Mouse (Mus musculus) neural tube, embryonic 15.5 days (tissue): Measurements from ENCODE around the gene Dpf2. TPM values are rescaled to one million over a fixed set of nuclear protein-coding genes. Genes with fewer than 3 reads are reported as not detected.

ENCODE experiments used
- ATAC-seq: fragments of 200-750 bp; cut with Nextera tagmentation; 2 replicates; pipeline ENCODE4 v1.8.0; 2017; ENCODE audit warnings: mild to moderate bottlenecking, moderate TSS enrichment, moderate library complexity; ENCODE audit not compliant: low FRiP score
- H3K27ac ChIP-seq: fragments of 300-500 bp; sonication (generic); replicated peaks from 2 replicates; pipeline ENCODE4 v1.5.1; 2015; ENCODE audit warnings: mild to moderate bottlenecking, inconsistent platforms
- H3K27me3 ChIP-seq: fragments of 300-500 bp; sonication (generic); replicated peaks from 2 replicates; pipeline ENCODE4 v1.6.1; 2015; ENCODE audit warnings: inconsistent platforms
- H3K36me3 ChIP-seq: fragments of 300-500 bp; sonication (generic); 2 replicates; pipeline ENCODE4 v1.6.1; 2015; ENCODE audit warnings: inconsistent platforms
- H3K4me1 ChIP-seq: fragments of 300-500 bp; sonication (generic); 2 replicates; pipeline ENCODE4 v1.6.1; 2015; ENCODE audit warnings: inconsistent platforms
- H3K4me2 ChIP-seq: fragments of 300-500 bp; sonication (generic); 2 replicates; pipeline ENCODE4 v1.6.1; 2015; ENCODE audit warnings: inconsistent platforms, mild to moderate bottlenecking, moderate library complexity
- H3K4me3 ChIP-seq: fragments of 300-500 bp; sonication (generic); replicated peaks from 2 replicates; pipeline ENCODE4 v1.5.1; 2015; ENCODE audit warnings: mild to moderate bottlenecking, inconsistent platforms
- H3K9ac ChIP-seq: fragments of 300-500 bp; sonication (generic); replicated peaks from 2 replicates; pipeline ENCODE4 v1.6.1; 2015; ENCODE audit warnings: mild to moderate bottlenecking, inconsistent platforms
- H3K9me3 ChIP-seq: fragments of 300-500 bp; sonication (generic); replicated peaks from 2 replicates; pipeline ENCODE4 v1.6.1; 2016; ENCODE audit warnings: inconsistent platforms
- WGBS: fragments of 180-500 bp; shearing (Covaris S2); methylation state at CpG from one replicate; pipeline ENCODE4 v1.1.7; 2015; ENCODE audit warnings: mixed read lengths; 5-methylcytosine and 5-hydroxymethylcytosine counted together
- polyA plus RNA-seq: library from polyadenylated mRNA; unstranded; fragments of >200 nt; fragmentation: Nextera tagmentation; extraction: Ambion mirVana; gene quantifications from 2 replicates; pipeline ENCODE4 v1.2.1, GENCODE M21; 2015

Gene Dpf2
- polyA plus RNA-seq, 1 experiment from 2014 or later, result 95.7 TPM

DNA sequence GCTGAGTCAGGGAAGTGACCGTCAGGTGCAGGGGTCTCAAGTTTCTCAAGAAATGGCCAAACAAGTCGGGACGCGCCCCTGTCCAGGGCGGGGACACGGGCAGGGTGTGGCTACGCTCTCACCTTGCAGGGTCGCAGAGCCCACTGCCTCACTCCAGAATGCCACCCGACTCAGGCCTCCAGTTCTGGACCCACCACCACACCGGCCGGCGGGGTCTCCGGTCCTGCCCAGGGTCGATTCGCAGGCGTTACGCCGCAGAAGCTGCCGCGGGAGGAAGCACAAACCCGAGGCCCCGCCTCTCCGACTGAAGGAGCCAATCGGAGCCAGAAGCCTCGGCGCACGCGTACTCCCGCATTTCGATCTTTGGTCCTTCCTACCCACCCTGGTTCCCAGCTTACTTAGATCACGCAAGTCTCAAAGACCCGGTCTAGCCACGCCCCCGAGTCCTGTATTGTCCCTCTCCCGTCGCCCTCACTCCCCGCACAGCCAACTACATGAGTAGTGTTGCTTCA lies 37.8 kb downstream of the Dpf2 start, which contains the start of gene Frmd8:
Gene Frmd8 (minus strand): TSS at position 306 of the 512 bp plus-strand sequence.
- Histone ChIP-seq H3K4me3 (peak within 1 kb of the TSS; percentile 88), H3K4me1 (peaks cover 38% of the 10 kb centered on the region), H3K4me2 (peak within 1 kb of the TSS; percentile 90), H3K27ac (peak within 1 kb of the TSS; percentile 77), H3K36me3 (no peaks in the 10 kb centered on the region), H3K9me3 (no peaks in the 10 kb centered on the region), H3K9ac (peak within 1 kb of the TSS; percentile 77), H3K27me3 (no peaks in the 10 kb centered on the region)
- under 1% methylated on average over 37 of the region's 37 CpGs for WGBS
- peak; percentile 93 for ATAC-seq

DNA sequence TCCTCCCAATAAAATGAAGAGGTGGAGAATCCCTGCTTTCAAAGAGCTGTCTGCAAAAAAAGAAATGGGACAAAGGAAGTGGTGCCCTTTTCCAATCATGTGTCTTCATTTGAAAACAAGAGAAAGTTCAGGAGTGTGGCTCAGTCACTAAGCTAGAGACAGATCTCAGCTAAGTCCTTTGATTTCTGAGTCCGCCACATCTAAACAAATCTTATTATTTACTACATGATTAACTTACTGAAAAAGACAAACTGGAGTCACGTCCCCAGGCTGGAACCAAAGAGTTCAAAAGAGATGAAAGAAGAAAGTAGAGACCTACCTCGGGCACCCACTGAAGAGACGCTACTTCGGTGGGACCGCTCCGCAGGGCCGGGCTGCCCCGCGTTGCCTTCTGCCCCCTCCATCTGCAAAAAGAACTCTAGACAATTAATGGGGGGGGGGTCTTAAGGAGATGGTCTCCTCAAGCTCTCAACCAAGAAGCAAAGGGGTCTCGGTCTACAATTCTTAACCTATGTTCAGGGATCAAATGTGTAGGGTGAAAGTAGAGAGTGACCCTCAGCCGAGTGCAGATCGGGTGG lies 38.3 kb downstream of the Dpf2 start:
- H3K4me3 ChIP-seq, result peak overlapping the region; percentile 88
- no peaks in the 10 kb centered on the region for H3K9me3 ChIP-seq
- H3K27ac ChIP-seq, result peak overlapping the region; percentile 77; the same call in 1 of the 2 replicates
- peaks cover 38% of the 10 kb centered on the region for H3K4me1 ChIP-seq
- peak overlapping the region; percentile 77 for H3K9ac ChIP-seq
- H3K36me3 ChIP-seq, result no peaks in the 10 kb centered on the region
- peak overlapping the region; percentile 90 for H3K4me2 ChIP-seq
- WGBS, result 9% methylated on average over 13 of the region's 13 CpGs
- no peak for ATAC-seq
- no peaks in the 10 kb centered on the region for H3K27me3 ChIP-seq

DNA sequence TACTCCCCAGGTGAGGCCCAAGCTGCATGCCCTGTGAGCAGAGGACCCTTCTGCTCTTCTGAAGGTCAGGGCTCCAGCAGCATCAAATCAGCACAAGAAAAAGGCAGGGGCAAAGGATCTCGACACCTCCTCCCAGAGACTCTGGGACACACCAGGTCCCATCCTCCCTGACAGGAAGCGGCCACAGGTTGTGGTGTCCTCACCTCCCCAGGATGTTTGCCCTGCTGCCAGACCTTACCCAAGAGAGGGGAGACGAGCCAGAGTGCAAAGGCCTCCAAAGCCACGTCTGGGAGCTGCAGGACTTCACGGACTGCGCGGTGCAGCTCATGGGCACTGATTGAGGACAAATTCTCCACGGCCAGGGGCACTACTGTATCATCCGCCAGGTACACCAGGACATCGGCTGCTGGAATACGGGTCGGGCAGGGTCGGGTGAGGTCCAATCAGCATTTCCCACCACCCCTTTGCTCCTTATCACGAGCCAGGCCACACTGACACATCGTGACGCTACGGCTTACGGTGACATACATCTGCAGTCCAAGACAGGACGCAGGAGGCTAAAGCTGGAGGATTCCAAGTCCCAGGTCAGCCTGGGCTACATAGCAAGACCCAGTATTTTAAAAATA lies 39.8 kb downstream of the Dpf2 start:
- ATAC-seq, result no peak
- Histone ChIP-seq H3K4me1 (peaks cover 38% of the 10 kb centered on the region), H3K4me3 (no peak overlapping the region), H3K4me2 (no peak overlapping the region), H3K9ac (no peak overlapping the region), H3K9me3 (no peaks in the 10 kb centered on the region), H3K27ac (no peak overlapping the region), H3K27me3 (no peaks in the 10 kb centered on the region), H3K36me3 (peaks cover 6% of the 10 kb centered on the region; the same call in 1 of the 2 replicates)
- WGBS, result 88% methylated on average over 19 of the region's 19 CpGs

DNA sequence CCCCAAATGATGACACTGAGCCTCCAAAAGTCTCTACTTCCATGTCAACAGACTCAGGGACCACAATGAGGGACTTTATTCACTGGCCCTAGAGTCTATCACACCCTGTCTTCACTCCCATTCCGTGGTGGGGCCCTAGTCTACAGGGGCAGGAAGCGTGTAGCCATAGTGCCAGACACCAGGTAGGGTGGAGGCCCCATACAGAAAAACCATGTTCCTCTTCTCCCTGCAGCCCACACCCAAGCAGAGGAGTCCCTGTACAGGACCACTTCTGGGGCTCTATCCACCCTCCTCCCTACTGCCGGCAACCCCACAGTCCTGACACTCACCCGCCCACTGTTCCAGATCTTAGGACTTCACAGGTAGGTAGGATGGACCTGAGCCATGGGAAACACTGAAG lies 40.3 kb downstream of the Dpf2 start:
- 94% methylated on average over 4 of the region's 4 CpGs for WGBS
- ATAC-seq, result no peak
- peaks cover 38% of the 10 kb centered on the region for H3K4me1 ChIP-seq

DNA sequence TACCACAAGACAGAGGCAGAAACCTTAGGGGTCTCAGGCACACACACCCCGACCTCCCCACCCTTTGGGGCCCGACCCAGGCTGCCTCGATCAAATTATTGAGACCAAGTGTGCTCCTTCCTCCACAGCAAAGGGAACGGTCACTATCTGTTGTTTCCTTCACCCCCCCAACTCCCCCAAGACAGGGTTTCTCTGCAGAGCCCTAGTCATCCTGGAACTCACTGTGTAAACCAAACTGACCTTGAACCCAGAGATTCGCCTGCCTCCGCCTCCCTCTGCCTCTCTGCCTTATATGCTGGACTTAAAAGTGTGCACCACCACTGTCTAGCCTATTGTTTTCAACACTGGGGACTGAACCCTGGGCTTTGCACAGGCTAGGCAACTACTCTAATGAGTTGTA lies 41.1 kb downstream of the Dpf2 start:
- Histone ChIP-seq H3K27me3 (no peaks in the 10 kb centered on the region), H3K27ac (peak overlapping the region; percentile 46; the same call in 1 of the 2 replicates), H3K36me3 (peaks cover 11% of the 10 kb centered on the region), H3K4me2 (0 out of 2 replicates have a peak overlapping the region, but pooled peaks have one; percentile 17), H3K9me3 (no peaks in the 10 kb centered on the region), H3K4me1 (peaks cover 38% of the 10 kb centered on the region), H3K4me3 (no peak overlapping the region), H3K9ac (no peak overlapping the region)
- 72% methylated on average over 6 of the region's 6 CpGs for WGBS
- no peak for ATAC-seq

More for the DNA sequence above, 40.3 kb downstream of the Dpf2 start:
- Histone ChIP-seq H3K4me3 (no peak overlapping the region), H3K27me3 (no peaks in the 10 kb centered on the region), H3K27ac (no peak overlapping the region), H3K9me3 (no peaks in the 10 kb centered on the region), H3K4me2 (no peak overlapping the region), H3K9ac (no peak overlapping the region), H3K36me3 (peaks cover 10% of the 10 kb centered on the region)

DNA sequence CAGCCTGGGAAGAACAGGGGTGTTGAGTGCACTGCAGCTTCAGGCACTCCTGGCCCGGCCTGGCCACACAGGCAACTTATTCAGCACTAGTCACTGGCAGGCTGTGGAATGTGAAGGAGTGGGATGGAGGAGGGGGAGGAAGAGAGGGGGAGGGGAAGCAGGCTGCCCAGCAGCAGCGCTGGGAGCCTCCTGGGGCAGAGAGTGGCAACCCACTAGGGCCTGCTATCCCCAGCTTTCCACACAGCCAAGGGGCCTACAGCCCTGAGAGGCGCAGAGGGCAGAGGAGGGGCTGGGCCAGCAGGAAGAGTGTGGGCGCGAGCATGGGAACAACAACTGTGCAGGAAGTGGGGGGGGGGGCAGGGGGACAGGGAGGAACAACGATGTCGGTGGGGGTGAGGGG lies 41.5 kb downstream of the Dpf2 start:
- ATAC-seq, result no peak
- H3K9ac ChIP-seq, result 0 out of 2 replicates have a peak overlapping the region, but pooled peaks have one; percentile 10
- H3K9me3 ChIP-seq, result no peaks in the 10 kb centered on the region
- no peak overlapping the region for H3K4me3 ChIP-seq
- peak overlapping the region; percentile 46; the same call in 1 of the 2 replicates for H3K27ac ChIP-seq
- H3K4me2 ChIP-seq, result 0 out of 2 replicates have a peak overlapping the region, but pooled peaks have one; percentile 17
- H3K4me1 ChIP-seq, result peaks cover 38% of the 10 kb centered on the region
- peaks cover 11% of the 10 kb centered on the region for H3K36me3 ChIP-seq
- 2% methylated on average over 7 of the region's 7 CpGs for WGBS
- no peaks in the 10 kb centered on the region for H3K27me3 ChIP-seq

DNA sequence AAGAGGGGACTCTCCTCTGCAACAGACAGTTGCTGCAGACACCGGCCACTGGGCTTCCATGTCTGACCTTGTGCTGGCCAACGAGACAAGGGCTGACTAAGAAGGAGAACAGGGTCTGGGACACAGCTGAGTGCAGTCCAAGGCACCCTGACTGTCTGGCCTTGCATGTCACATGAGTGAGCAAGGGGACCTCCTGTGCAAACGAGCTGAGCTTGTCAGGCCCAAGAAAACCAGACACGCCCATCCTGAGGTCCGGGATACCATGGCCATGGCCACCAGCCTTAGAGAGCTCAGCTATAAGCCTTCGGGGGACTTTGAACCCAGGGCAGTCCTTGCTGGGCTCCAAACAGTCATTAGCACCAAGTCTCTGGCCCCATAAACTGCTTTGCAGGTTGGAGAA lies 44.7 kb downstream of the Dpf2 start:
- H3K4me1 ChIP-seq, result peaks cover 15% of the 10 kb centered on the region; the same call in 1 of the 2 replicates
- no peak overlapping the region for H3K27ac ChIP-seq
- H3K4me3 ChIP-seq, result no peak overlapping the region
- no peak for ATAC-seq
- H3K36me3 ChIP-seq, result peaks cover 38% of the 10 kb centered on the region
- H3K9ac ChIP-seq, result no peak overlapping the region
- no peaks in the 10 kb centered on the region for H3K9me3 ChIP-seq
- 91% methylated on average over 6 of the region's 6 CpGs for WGBS
- H3K4me2 ChIP-seq, result no peak overlapping the region
- H3K27me3 ChIP-seq, result no peaks in the 10 kb centered on the region

DNA sequence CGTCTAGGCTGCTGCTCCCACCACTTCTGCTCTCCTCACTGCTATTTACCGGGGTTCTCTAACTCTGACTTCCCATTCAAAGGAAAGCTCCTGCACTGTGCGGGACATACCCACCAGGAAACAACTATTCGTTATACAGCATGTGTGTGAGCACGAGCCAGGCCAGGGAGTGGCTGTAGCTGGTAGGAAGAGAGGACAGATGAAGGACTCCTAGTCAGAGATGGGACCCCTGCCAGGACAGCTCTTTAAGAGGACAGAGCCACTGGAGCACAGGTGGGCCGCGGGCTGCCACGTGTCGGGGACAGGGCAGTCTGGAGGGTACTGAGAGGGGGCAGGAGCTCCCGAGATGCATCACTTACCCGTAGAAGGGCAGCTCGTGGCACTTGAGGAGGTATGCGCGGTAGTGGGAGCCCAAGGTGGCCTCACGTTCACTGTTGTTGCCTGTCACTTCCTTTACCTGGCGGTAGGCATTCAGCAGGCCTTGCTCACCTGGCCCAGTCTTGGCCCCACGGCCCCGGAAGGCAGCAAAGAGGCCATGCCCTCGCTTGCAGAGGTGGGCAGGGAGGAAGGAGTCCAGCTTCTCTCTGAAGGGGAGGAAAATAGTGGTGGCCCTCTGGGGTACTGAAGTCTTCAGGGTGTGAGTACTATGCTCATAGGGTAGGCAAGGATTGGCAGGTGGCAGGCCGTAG lies 48.0 kb downstream of the Dpf2 start:
- Histone ChIP-seq H3K4me1 (no peaks in the 10 kb centered on the region), H3K4me2 (no peak overlapping the region), H3K9ac (no peak overlapping the region), H3K36me3 (peaks cover 62% of the 10 kb centered on the region), H3K27ac (no peak overlapping the region), H3K9me3 (no peaks in the 10 kb centered on the region), H3K4me3 (no peak overlapping the region), H3K27me3 (no peaks in the 10 kb centered on the region)
- no peak for ATAC-seq
- 93% methylated on average over 20 of the region's 20 CpGs for WGBS

DNA sequence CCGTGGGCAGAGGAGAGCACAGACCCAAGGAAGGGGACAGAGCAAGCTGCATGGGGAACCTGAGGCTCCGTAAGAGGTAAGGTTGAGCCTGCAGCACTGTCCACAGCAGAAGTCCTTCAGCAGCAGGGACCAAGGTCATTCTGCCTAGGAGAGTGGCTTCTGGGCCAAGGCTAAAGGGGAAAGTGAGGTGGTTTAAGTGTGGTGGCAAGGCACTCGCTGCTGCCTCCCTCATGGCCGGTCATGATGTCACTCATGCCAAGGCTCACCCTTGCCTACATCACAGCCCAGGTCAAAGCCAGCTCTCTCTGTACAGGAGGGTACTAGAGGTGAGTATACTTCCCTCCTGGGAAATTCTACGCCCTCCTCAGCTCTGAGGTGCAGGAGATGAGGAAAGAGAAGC lies 49.0 kb downstream of the Dpf2 start:
- H3K9ac ChIP-seq, result no peak overlapping the region
- no peak overlapping the region for H3K4me3 ChIP-seq
- H3K27me3 ChIP-seq, result no peaks in the 10 kb centered on the region
- H3K4me2 ChIP-seq, result no peak overlapping the region
- no peaks in the 10 kb centered on the region for H3K9me3 ChIP-seq
- ATAC-seq, result no peak
- peaks cover 65% of the 10 kb centered on the region for H3K36me3 ChIP-seq
- 96% methylated on average over 5 of the region's 5 CpGs for WGBS
- no peak overlapping the region for H3K27ac ChIP-seq
- H3K4me1 ChIP-seq, result no peaks in the 10 kb centered on the region

DNA sequence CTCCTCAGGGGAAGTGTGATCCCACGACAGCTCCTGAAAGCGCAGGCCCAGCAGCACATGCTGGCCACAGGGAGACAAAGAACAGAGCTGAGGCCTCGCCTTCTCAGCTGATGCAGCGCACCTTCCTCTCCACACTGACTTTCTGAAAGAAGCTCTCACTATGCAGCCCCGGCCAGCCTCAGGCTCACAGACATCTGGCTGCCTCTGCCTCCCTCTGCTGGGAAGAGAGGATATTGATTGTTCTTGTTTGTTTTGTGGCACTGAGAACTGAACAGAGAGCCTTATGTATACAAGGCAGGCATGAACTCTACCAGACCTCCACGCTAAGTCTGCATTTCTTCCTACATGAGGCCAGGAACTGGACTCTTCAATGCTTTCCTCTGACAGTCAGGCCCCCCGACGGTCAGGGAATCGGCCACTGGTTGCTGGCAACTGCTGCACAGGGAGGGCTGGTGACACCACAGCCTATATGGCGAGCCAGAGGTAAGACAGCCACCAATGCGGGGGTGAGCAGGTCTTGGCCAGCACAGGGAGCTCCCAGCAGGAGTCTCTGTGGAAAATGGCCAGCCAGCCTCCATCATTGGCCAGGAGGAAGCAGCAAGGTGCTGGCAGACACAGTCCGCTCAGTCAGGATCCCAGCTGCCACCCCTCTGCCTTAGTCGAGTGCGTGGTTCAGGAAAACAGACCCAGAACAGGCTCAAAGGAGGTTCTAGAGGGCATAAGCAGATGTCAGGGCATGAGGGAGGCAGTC lies 50.3 kb downstream of the Dpf2 start:
- H3K36me3 ChIP-seq, result peaks cover 70% of the 10 kb centered on the region
- H3K9ac ChIP-seq, result no peak overlapping the region
- H3K4me3 ChIP-seq, result no peak overlapping the region
- no peaks in the 10 kb centered on the region for H3K4me1 ChIP-seq
- no peak overlapping the region for H3K4me2 ChIP-seq
- H3K27me3 ChIP-seq, result no peaks in the 10 kb centered on the region
- ATAC-seq, result no peak
- 96% methylated on average over 14 of the region's 14 CpGs for WGBS
- no peaks in the 10 kb centered on the region for H3K9me3 ChIP-seq
- H3K27ac ChIP-seq, result no peak overlapping the region

DNA sequence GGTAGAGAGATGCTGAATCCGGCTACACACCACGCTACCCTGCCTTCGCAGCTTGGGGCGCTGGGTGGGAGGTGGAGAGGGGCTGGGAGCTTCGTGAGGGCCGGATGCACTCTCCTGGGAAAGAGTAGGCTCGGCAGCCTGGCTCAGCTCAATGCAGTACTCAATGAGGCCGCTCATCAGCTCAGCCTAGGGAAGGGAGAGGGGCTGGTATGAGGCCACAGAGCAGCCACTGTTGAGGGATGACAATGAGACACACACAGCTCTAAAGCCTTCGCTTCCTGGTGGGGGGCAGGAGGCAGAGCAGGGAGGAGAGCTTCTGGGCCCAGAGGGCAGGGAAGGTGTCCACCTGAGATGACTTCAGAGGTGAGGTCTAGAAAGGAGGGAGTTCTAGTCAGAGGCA lies 56.2 kb downstream of the Dpf2 start:
- Histone ChIP-seq H3K9me3 (no peaks in the 10 kb centered on the region), H3K4me3 (no peak overlapping the region), H3K27me3 (no peaks in the 10 kb centered on the region), H3K27ac (no peak overlapping the region), H3K9ac (no peak overlapping the region), H3K4me1 (no peaks in the 10 kb centered on the region), H3K36me3 (peaks cover 48% of the 10 kb centered on the region), H3K4me2 (no peak overlapping the region)
- WGBS, result 79% methylated on average over 9 of the region's 9 CpGs
- ATAC-seq, result no peak
